13 mouse cellular contexts compared by ENCODE assay signal in genomic region chr17:29824208-29824509, GRCm38 (mm10).
DNase-seq lines count a peak whose midpoint lies in the region; ATAC-seq and TF ChIP-seq lines count a peak whose summit lies in the region.
"Had no signal": no experiment of that assay in that cellular context is flagged by ENCODE, and none has a peak within 500 bp of the region (broad histone marks: within the 10 kb centered on the region; RNA-seq: fewer than 3 reads in every experiment).

No protein-coding gene starts in this region.

- H3K4me2 ChIP-seq in heart, embryonic 15.5 days: peak overlapping the region; percentile 6
- H3K4me2 ChIP-seq: embryonic facial prominence, embryonic 13.5 days; forebrain, embryonic 13.5 days; limb, embryonic 13.5 days had no signal

- no peaks in the 10 kb centered on the region for H3K36me3 ChIP-seq in heart, embryonic 15.5 days
- no peaks in the 10 kb centered on the region for H3K36me3 ChIP-seq in embryonic facial prominence, embryonic 10.5 days (replicated peaks)
- H3K36me3 ChIP-seq: embryonic facial prominence, embryonic 13.5 days; limb, embryonic 13.5 days had no signal

- H3K27ac ChIP-seq in heart, embryonic 15.5 days: peak overlapping the region; percentile 85
- H3K27ac ChIP-seq in olfactory bulb, adult 2 months (ENCODE audit: insufficient read depth, low read depth, low read length): peak overlapping the region; percentile 10; the same call in 1 of the 2 replicates
- H3K27ac ChIP-seq in embryonic facial prominence, embryonic 10.5 days (replicated peaks): no peak overlapping the region
- H3K27ac ChIP-seq: embryonic facial prominence, embryonic 13.5 days; forebrain, embryonic 13.5 days; limb, embryonic 13.5 days had no signal

- 0 out of 2 replicates have a peak, but pooled peaks have one; percentile 3 for TF ChIP-seq POLR2A in olfactory bulb, adult 2 months (IDR thresholded peaks at IDR 0.05; ENCODE audit: insufficient read depth, low read depth, low read length)

- no peak overlapping the region for H3K9ac ChIP-seq in heart, embryonic 15.5 days
- H3K9ac ChIP-seq: embryonic facial prominence, embryonic 13.5 days; forebrain, embryonic 13.5 days; limb, embryonic 13.5 days had no signal

- DNase-seq in heart, adult 18-20 months: peak; percentile 42 to 47
- DNase-seq in heart, postnatal 25 days (ENCODE audit: low spot score): no peak
- DNase-seq in right cerebral cortex, adult 18-20 months: peak; percentile 26
- DNase-seq in right cerebral cortex, postnatal 25 days: no peak
- no peak for DNase-seq in embryonic facial prominence, embryonic 10.5 days (ENCODE audit: low spot score)
- DNase-seq: kidney, postnatal 36 days; retina, postnatal 1 day had no signal

- no peaks in the 10 kb centered on the region for H3K9me3 ChIP-seq in heart, embryonic 15.5 days (replicated peaks)
- no peaks in the 10 kb centered on the region for H3K9me3 ChIP-seq in embryonic facial prominence, embryonic 10.5 days
- H3K9me3 ChIP-seq: embryonic facial prominence, embryonic 13.5 days; forebrain, embryonic 13.5 days; limb, embryonic 13.5 days had no signal

- no peak for TF ChIP-seq CTCF in olfactory bulb, adult 2 months (IDR thresholded peaks at IDR 0.05; ENCODE audit: insufficient read depth, low read depth, low read length)

- no peaks in the 10 kb centered on the region for H3K27me3 ChIP-seq in heart, embryonic 15.5 days
- peaks cover 10% of the 10 kb centered on the region for H3K27me3 ChIP-seq in embryonic facial prominence, embryonic 10.5 days (replicated peaks; ENCODE audit: low read depth, poor library complexity, severe bottlenecking)
- H3K27me3 ChIP-seq: embryonic facial prominence, embryonic 13.5 days; limb, embryonic 13.5 days had no signal

- H3K4me1 ChIP-seq in heart, embryonic 15.5 days (replicated peaks): peaks cover 26% of the 10 kb centered on the region
- H3K4me1 ChIP-seq in olfactory bulb, adult 2 months (ENCODE audit: control insufficient read depth, insufficient read depth, low read length): peaks cover 24% of the 10 kb centered on the region
- no peaks in the 10 kb centered on the region for H3K4me1 ChIP-seq in embryonic facial prominence, embryonic 10.5 days
- H3K4me1 ChIP-seq: embryonic facial prominence, embryonic 13.5 days; limb, embryonic 13.5 days had no signal

- WGBS in heart, embryonic 15.5 days: 22% methylated on average over 5 of the region's 5 CpGs
- WGBS in olfactory bulb, adult 2 months: 37% methylated on average over 5 of the region's 5 CpGs
- 67% methylated on average over 5 of the region's 5 CpGs for WGBS in embryonic facial prominence, embryonic 10.5 days

- no peak for ATAC-seq in heart, embryonic 15.5 days (replicated peaks; ENCODE audit: insufficient number of reproducible peaks, insufficient read depth, low FRiP score, low read depth)
- ATAC-seq: forebrain, embryonic 13.5 days; inflammation-experienced regulatory T-cells, adult 6 months had no signal

- intact Hi-C loops in heart, postnatal 25 days (cut with DNase I): loop anchor here (2.0 kb wide), 1 partner anchor 21 kb away; no protein-coding TSS in a partner anchor

- no peak overlapping the region for H3K4me3 ChIP-seq in heart, embryonic 15.5 days
- H3K4me3 ChIP-seq in olfactory bulb, adult 2 months (ENCODE audit: insufficient read depth, low read depth, low read length): no peak overlapping the region
- no peak overlapping the region for H3K4me3 ChIP-seq in embryonic facial prominence, embryonic 10.5 days
- H3K4me3 ChIP-seq: embryonic facial prominence, embryonic 13.5 days; forebrain, embryonic 13.5 days; limb, embryonic 13.5 days had no signal

Comparison
In these comparisons a context has a peak if more than half of its experiments do, and no peak if none do; other contexts are left out.
1. DNase-seq: peak in heart, adult 18-20 months (2 of 2) and right cerebral cortex, adult 18-20 months (single experiment); none in heart, postnatal 25 days (single experiment), right cerebral cortex, postnatal 25 days (single experiment) and embryonic facial prominence, embryonic 10.5 days (single experiment).